In genomic region chr9:54585839-54586198, GRCm38 (mm10) we compare ENCODE assay signal across 8 mouse cellular contexts. TPM values are rescaled to one million over a fixed set of nuclear protein-coding genes. Genes with fewer than 3 reads are reported as not detected.
A peak's percentile ranks its signal among the peaks of the same experiment; 100 is the strongest.
DNase-seq lines count a peak whose midpoint lies in the region; ATAC-seq lines count a peak whose summit lies in the region.

No protein-coding gene starts in this region.

- H3K27me3 ChIP-seq in kidney, embryonic 16.5 days (ENCODE audit: insufficient read depth, low read length), result no peaks in the 10 kb centered on the region
- no peaks in the 10 kb centered on the region for H3K27me3 ChIP-seq in embryonic facial prominence, embryonic 13.5 days
- no peaks in the 10 kb centered on the region for H3K27me3 ChIP-seq in intestine, embryonic 16.5 days (replicated peaks; ENCODE audit: control insufficient read depth, insufficient read depth, low read length)
- H3K27me3 ChIP-seq in neural tube, embryonic 12.5 days (replicated peaks), result no peaks in the 10 kb centered on the region

- peaks cover 16% of the 10 kb centered on the region for H3K4me1 ChIP-seq in kidney, embryonic 16.5 days (ENCODE audit: insufficient read depth, low read length)
- H3K4me1 ChIP-seq in embryonic facial prominence, embryonic 13.5 days, result peaks cover 13% of the 10 kb centered on the region
- peaks cover 8% of the 10 kb centered on the region for H3K4me1 ChIP-seq in intestine, embryonic 16.5 days (ENCODE audit: control insufficient read depth, insufficient read depth, low read length)
- peaks cover 15% of the 10 kb centered on the region for H3K4me1 ChIP-seq in neural tube, embryonic 12.5 days

- peak overlapping the region; percentile 56 for H3K4me2 ChIP-seq in kidney, embryonic 16.5 days (replicated peaks; ENCODE audit: low read depth, low read length)
- H3K4me2 ChIP-seq in embryonic facial prominence, embryonic 13.5 days, result peak overlapping the region; percentile 91
- peak overlapping the region; percentile 69 for H3K4me2 ChIP-seq in intestine, embryonic 16.5 days (ENCODE audit: low read depth, low read length)
- peak overlapping the region; percentile 95 for H3K4me2 ChIP-seq in neural tube, embryonic 12.5 days (replicated peaks)

- H3K36me3 ChIP-seq in kidney, embryonic 16.5 days (ENCODE audit: insufficient read depth, low read length), result peaks cover 9% of the 10 kb centered on the region; the same call in 1 of the 2 replicates
- H3K36me3 ChIP-seq in embryonic facial prominence, embryonic 13.5 days, result peaks cover 8% of the 10 kb centered on the region; the same call in 1 of the 2 replicates
- H3K36me3 ChIP-seq in intestine, embryonic 16.5 days (ENCODE audit: control insufficient read depth, insufficient read depth, low read length), result 0 out of 2 replicates have a peak, but pooled peaks cover under 1% of the 10 kb centered on the region
- H3K36me3 ChIP-seq in neural tube, embryonic 12.5 days, result peaks cover 6% of the 10 kb centered on the region; the same call in 1 of the 2 replicates

- peak overlapping the region; percentile 81 for H3K4me3 ChIP-seq in kidney, embryonic 16.5 days (ENCODE audit: low read length)
- H3K4me3 ChIP-seq in embryonic facial prominence, embryonic 13.5 days, result peak overlapping the region; percentile 97
- peak overlapping the region; percentile 77 for H3K4me3 ChIP-seq in intestine, embryonic 16.5 days (ENCODE audit: low read length)
- peak overlapping the region; percentile 91 for H3K4me3 ChIP-seq in neural tube, embryonic 12.5 days

- no peak for DNase-seq in kidney, adult 18-20 months
- DNase-seq in adrenal gland, postnatal 10 days, result no peak
- no peak for DNase-seq in thymus, postnatal 4 days
- DNase-seq in ovary, postnatal 36 days (ENCODE audit: low spot score), result no peak

- peak overlapping the region; percentile 54 for H3K9ac ChIP-seq in kidney, embryonic 16.5 days (replicated peaks; ENCODE audit: low read length)
- peak overlapping the region; percentile 63; the same call in 1 of the 2 replicates for H3K9ac ChIP-seq in embryonic facial prominence, embryonic 13.5 days
- 0 out of 2 replicates have a peak overlapping the region, but pooled peaks have one; percentile 4 for H3K9ac ChIP-seq in intestine, embryonic 16.5 days (ENCODE audit: low read depth, low read length)
- H3K9ac ChIP-seq in neural tube, embryonic 12.5 days, result no peak overlapping the region

- H3K27ac ChIP-seq in kidney, embryonic 16.5 days (ENCODE audit: low read length), result no peak overlapping the region
- H3K27ac ChIP-seq in embryonic facial prominence, embryonic 13.5 days, result 0 out of 2 replicates have a peak overlapping the region, but pooled peaks have one; percentile 28
- H3K27ac ChIP-seq in intestine, embryonic 16.5 days (ENCODE audit: low read length), result no peak overlapping the region
- no peak overlapping the region for H3K27ac ChIP-seq in neural tube, embryonic 12.5 days

- ATAC-seq in kidney, embryonic 16.5 days (ENCODE audit: low FRiP score, low TSS enrichment), result no peak; the same call in 1 of the 2 replicates
- ATAC-seq in embryonic facial prominence, embryonic 13.5 days (ENCODE audit: insufficient number of reproducible peaks, insufficient read depth, low FRiP score, low TSS enrichment, low read depth), result peak; percentile 28; the same call in 1 of the 2 replicates
- ATAC-seq in intestine, embryonic 16.5 days, result peak; percentile 27; the same call in 1 of the 2 replicates
- 0 out of 2 replicates have a peak, but pooled peaks have one; percentile 11 for ATAC-seq in neural tube, embryonic 12.5 days (ENCODE audit: low FRiP score, low read depth)

- WGBS in kidney, embryonic 16.5 days, result 38% methylated on average over 5 of the region's 5 CpGs
- WGBS in embryonic facial prominence, embryonic 13.5 days, result 31% methylated on average over 5 of the region's 5 CpGs
- 29% methylated on average over 5 of the region's 5 CpGs for WGBS in intestine, embryonic 16.5 days
- 31% methylated on average over 5 of the region's 5 CpGs for WGBS in neural tube, embryonic 12.5 days

- no peaks in the 10 kb centered on the region for H3K9me3 ChIP-seq in kidney, embryonic 16.5 days (ENCODE audit: low read length)
- no peaks in the 10 kb centered on the region for H3K9me3 ChIP-seq in embryonic facial prominence, embryonic 13.5 days
- no peaks in the 10 kb centered on the region for H3K9me3 ChIP-seq in intestine, embryonic 16.5 days (ENCODE audit: control insufficient read depth, low read length)
- no peaks in the 10 kb centered on the region for H3K9me3 ChIP-seq in neural tube, embryonic 12.5 days

RNA-seq across cellular contexts. Expression of gene Idh3a, which starts 0.3 kb away (rescaled TPM):
- polyA plus RNA-seq in kidney, embryonic 16.5 days (2015; fragmentation: Nextera tagmentation; extraction: Ambion mirVana), result 167 and 174 TPM in 2 replicates
- polyA plus RNA-seq in embryonic facial prominence, embryonic 13.5 days (2015; fragmentation: Nextera tagmentation; extraction: Ambion mirVana), result 103 and 110 TPM in 2 replicates
- 199 and 213 TPM in 2 replicates for polyA plus RNA-seq in intestine, embryonic 16.5 days (2015; fragmentation: Nextera tagmentation; extraction: Ambion mirVana)
- polyA plus RNA-seq in neural tube, embryonic 12.5 days (2016; fragmentation: Nextera tagmentation; extraction: Ambion mirVana), result 104 and 111 TPM in 2 replicates
- 100 to 1,000 TPM; 806 to 826 TPM for total RNA-seq in adrenal gland, postnatal 10 days (2021)

RNA-seq across cellular contexts. Expression of gene Cib2, which starts 25.8 kb away (rescaled TPM):
- polyA plus RNA-seq in kidney, embryonic 16.5 days (2015; fragmentation: Nextera tagmentation; extraction: Ambion mirVana), result 15.8 and 15.9 TPM in 2 replicates
- 36.0 and 36.4 TPM in 2 replicates for polyA plus RNA-seq in embryonic facial prominence, embryonic 13.5 days (2015; fragmentation: Nextera tagmentation; extraction: Ambion mirVana)
- polyA plus RNA-seq in intestine, embryonic 16.5 days (2015; fragmentation: Nextera tagmentation; extraction: Ambion mirVana), result 6.6 and 7.2 TPM in 2 replicates
- 28.3 and 28.4 TPM in 2 replicates for polyA plus RNA-seq in neural tube, embryonic 12.5 days (2016; fragmentation: Nextera tagmentation; extraction: Ambion mirVana)
- total RNA-seq in adrenal gland, postnatal 10 days (2021), result 10 to 100 TPM; 69.3 to 83.3 TPM

RNA-seq across cellular contexts. Expression of gene Sh2d7, which starts 47.0 kb away (rescaled TPM):
- not detected in 2 replicates for polyA plus RNA-seq in kidney, embryonic 16.5 days (2015; fragmentation: Nextera tagmentation; extraction: Ambion mirVana)
- not detected in 2 replicates for polyA plus RNA-seq in embryonic facial prominence, embryonic 13.5 days (2015; fragmentation: Nextera tagmentation; extraction: Ambion mirVana)
- polyA plus RNA-seq in intestine, embryonic 16.5 days (2015; fragmentation: Nextera tagmentation; extraction: Ambion mirVana), result not detected in 2 replicates
- polyA plus RNA-seq in neural tube, embryonic 12.5 days (2016; fragmentation: Nextera tagmentation; extraction: Ambion mirVana), result not detected in 2 replicates
- total RNA-seq in adrenal gland, postnatal 10 days (2021), result not detected
